Mouse (Mus musculus) cerebellum, adult 11-12 months (tissue): ENCODE data around the gene Mrpl23.
A peak's percentile ranks its signal among the peaks of the same experiment; 100 is the strongest.

Source experiments
- DNase-seq: peaks from one replicate; pipeline ENCODE4 v3.0.0; 2022

Mrpl23 gene

GRCm38 (mm10) chr7:142575971-142576370, 43.5 kb downstream of the Mrpl23 start:
- DNase-seq: no peak

- no peak for DNase-seq
Observed at GRCm38 (mm10) chr7:142576472-142577326, 44.2 kb downstream of the Mrpl23 start.

GRCm38 (mm10) chr7:142577806-142578423, 45.4 kb downstream of the Mrpl23 start:
- peak; percentile 43 for DNase-seq

- no peak for DNase-seq
Observed at GRCm38 (mm10) chr7:142579069-142579468, 46.6 kb downstream of the Mrpl23 start.

- DNase-seq: peak; percentile 73
Observed at GRCm38 (mm10) chr7:142580121-142580879, 47.8 kb downstream of the Mrpl23 start.

- DNase-seq: no peak
Observed at GRCm38 (mm10) chr7:142581186-142581585, 48.7 kb downstream of the Mrpl23 start.

GRCm38 (mm10) chr7:142581656-142582228, 49.3 kb downstream of the Mrpl23 start:
- peak; percentile 62 for DNase-seq

GRCm38 (mm10) chr7:142584882-142585281, 52.4 kb downstream of the Mrpl23 start:
- DNase-seq: no peak

GRCm38 (mm10) chr7:142585890-142586289, 53.4 kb downstream of the Mrpl23 start:
- DNase-seq: no peak

GRCm38 (mm10) chr7:142588282-142588941, 55.9 kb downstream of the Mrpl23 start:
- DNase-seq: no peak
